22 mouse cellular contexts compared by ENCODE assay signal in the genomic region with DNA sequence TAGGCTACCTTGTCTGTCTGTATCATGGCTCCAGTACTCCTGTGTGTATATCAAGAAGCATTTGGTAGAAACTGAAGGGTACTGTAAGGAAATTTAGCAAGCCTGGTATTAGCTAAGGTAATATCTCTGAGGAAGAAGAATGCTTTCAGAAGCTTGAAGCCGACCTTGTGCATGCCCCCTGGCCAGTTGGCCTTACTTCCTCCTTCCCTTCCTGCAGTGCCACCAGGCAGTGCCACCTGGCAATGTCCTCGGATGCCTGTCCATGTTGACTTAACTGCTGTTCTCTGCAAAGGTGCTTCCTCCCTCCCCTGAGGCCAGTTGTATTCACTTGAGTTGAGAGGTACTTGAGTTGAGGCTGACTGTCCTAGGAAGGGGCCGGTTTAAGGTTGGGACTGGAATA. TPM values are rescaled to one million over a fixed set of nuclear protein-coding genes. Genes with fewer than 3 reads are reported as not detected.
DNase-seq lines count a peak whose midpoint lies in the region; ATAC-seq and TF ChIP-seq lines count a peak whose summit lies in the region.
"Had no signal": no experiment of that assay in that cellular context is flagged by ENCODE, and none has a peak within 500 bp of the region (broad histone marks: within the 10 kb centered on the region; RNA-seq: fewer than 3 reads in every experiment).

No protein-coding gene starts in this region.

- H3K27me3 ChIP-seq in ES-Bruce4 (ENCODE audit: control insufficient read depth, insufficient read depth, low read length, poor library complexity, severe bottlenecking) = no peaks in the 10 kb centered on the region
- no peaks in the 10 kb centered on the region for H3K27me3 ChIP-seq in stomach, postnatal 0 days (ENCODE audit: control insufficient read depth, insufficient read depth, low read length)
- H3K27me3 ChIP-seq: embryonic facial prominence, embryonic 12.5 days; forebrain, embryonic 13.5 days; hindbrain, embryonic 12.5 days; limb, embryonic 12.5 days; liver, embryonic 13.5 days; Patski had no signal

- no peaks in the 10 kb centered on the region for H3K4me1 ChIP-seq in ES-Bruce4 (ENCODE audit: control insufficient read depth, insufficient read depth, low read length)
- H3K4me1 ChIP-seq in stomach, postnatal 0 days (replicated peaks; ENCODE audit: control insufficient read depth, insufficient read depth) = no peaks in the 10 kb centered on the region
- H3K4me1 ChIP-seq: embryonic facial prominence, embryonic 12.5 days; forebrain, embryonic 13.5 days had no signal

- 0 out of 2 replicates have a peak, but pooled peaks have one; percentile 35 for TF ChIP-seq EP300 in ES-Bruce4 (IDR thresholded peaks at IDR 0.05; ENCODE audit: insufficient read depth, low read depth, low read length)
- no peak for TF ChIP-seq EP300 in stomach, postnatal 0 days (optimal IDR thresholded peaks at IDR 0.05)

- no peak for TF ChIP-seq POLR2A in ES-Bruce4 (IDR thresholded peaks at IDR 0.05; ENCODE audit: insufficient read depth, low read length)

- ATAC-seq in stomach, postnatal 0 days (ENCODE audit: low FRiP score, low TSS enrichment) = no peak
- ATAC-seq: forebrain, embryonic 13.5 days; Patski had no signal

- H3K9ac ChIP-seq in ES-Bruce4 (ENCODE audit: low read depth, poor library complexity, severe bottlenecking) = no peak overlapping the region
- H3K9ac ChIP-seq in stomach, postnatal 0 days (ENCODE audit: low read length) = no peak overlapping the region
- H3K9ac ChIP-seq: embryonic facial prominence, embryonic 12.5 days; forebrain, embryonic 13.5 days; hindbrain, embryonic 12.5 days; limb, embryonic 12.5 days; liver, embryonic 13.5 days had no signal

- no peak overlapping the region for H3K4me3 ChIP-seq in gastrocnemius, adult 2 months
- H3K4me3 ChIP-seq in ES-Bruce4 (ENCODE audit: low read depth, low read length) = no peak overlapping the region
- no peak overlapping the region for H3K4me3 ChIP-seq in stomach, postnatal 0 days (ENCODE audit: low read depth, low read length)
- H3K4me3 ChIP-seq: embryonic facial prominence, embryonic 12.5 days; erythroblast, embryonic 14.5 days; forebrain, embryonic 13.5 days; hindbrain, embryonic 12.5 days; limb, embryonic 12.5 days; liver, embryonic 13.5 days had no signal

- no peak for DNase-seq in gastrocnemius, adult 2 months
- DNase-seq in gastrocnemius, postnatal 10 days = no peak
- DNase-seq in 416B (ENCODE audit: low read depth) = peak; percentile 40
- peak; percentile 25 to 36 for DNase-seq in lung, postnatal 4 days
- DNase-seq in stomach, postnatal 0 days (ENCODE audit: low spot score) = no peak
- DNase-seq in layer of hippocampus, postnatal 14 days (ENCODE audit: low spot score in 2 of 2) = no peak
- no peak for DNase-seq in thymus, postnatal 0 days (ENCODE audit: low spot score)
- DNase-seq: adrenal gland, postnatal 10 days; heart, postnatal 10 days; kidney, adult 18-20 months; kidney, postnatal 10 days; liver, embryonic 13.5 days; midbrain, embryonic 14.5 days had no signal

- H3K27ac ChIP-seq in gastrocnemius, adult 2 months = peak overlapping the region; percentile 35; the same call in 1 of the 2 replicates
- no peak overlapping the region for H3K27ac ChIP-seq in ES-Bruce4 (ENCODE audit: insufficient read depth, low read length)
- no peak overlapping the region for H3K27ac ChIP-seq in stomach, postnatal 0 days (replicated peaks)
- H3K27ac ChIP-seq: embryonic facial prominence, embryonic 12.5 days; forebrain, embryonic 13.5 days; hindbrain, embryonic 12.5 days; limb, embryonic 12.5 days; liver, embryonic 13.5 days; macrophage had no signal

- H3K4me2 ChIP-seq in stomach, postnatal 0 days (replicated peaks; ENCODE audit: low read depth) = no peak overlapping the region
- H3K4me2 ChIP-seq: embryonic facial prominence, embryonic 12.5 days; forebrain, embryonic 13.5 days; heart, embryonic 11.5 days; hindbrain, embryonic 12.5 days; limb, embryonic 12.5 days; liver, embryonic 13.5 days had no signal

- peaks cover 8% of the 10 kb centered on the region; the same call in 1 of the 2 replicates for H3K36me3 ChIP-seq in ES-Bruce4 (ENCODE audit: control insufficient read depth, insufficient read depth, low read length, poor library complexity, severe bottlenecking)
- peaks cover 5% of the 10 kb centered on the region; the same call in 1 of the 2 replicates for H3K36me3 ChIP-seq in stomach, postnatal 0 days (ENCODE audit: control insufficient read depth, insufficient read depth, low read length)

- no peaks in the 10 kb centered on the region for H3K9me3 ChIP-seq in ES-Bruce4 (replicated peaks; ENCODE audit: control insufficient read depth, insufficient read depth, low read length, poor library complexity, severe bottlenecking)
- no peaks in the 10 kb centered on the region for H3K9me3 ChIP-seq in stomach, postnatal 0 days (ENCODE audit: control insufficient read depth, low read length)
- H3K9me3 ChIP-seq: embryonic facial prominence, embryonic 12.5 days; forebrain, embryonic 13.5 days; hindbrain, embryonic 12.5 days; limb, embryonic 12.5 days; liver, embryonic 13.5 days had no signal

- no peak for TF ChIP-seq CTCF in gastrocnemius, adult 2 months (IDR thresholded peaks at IDR 0.05)
- TF ChIP-seq CTCF in ES-Bruce4 (IDR thresholded peaks at IDR 0.05; ENCODE audit: low read depth, low read length) = no peak
- no peak for TF ChIP-seq CTCF in stomach, postnatal 0 days (IDR thresholded peaks at IDR 0.05; ENCODE audit: low read depth)

- WGBS in stomach, postnatal 0 days = 65% methylated on average over 3 of the region's 3 CpGs

- intact Hi-C loops in gastrocnemius, adult 2 months (cut with DNase I) = no loop called here

RNA-seq across cellular contexts. Expression of a gene that starts 32.3 kb away (rescaled TPM):
- total RNA-seq in gastrocnemius, adult 2 months (2021) = 10 to 100 TPM; 45.9 to 50.5 TPM
- 10 to 100 TPM; 78.7 to 90.1 TPM for total RNA-seq in gastrocnemius, postnatal 10 days (2021)
- polyA plus RNA-seq in ES-Bruce4 (2011; ENCODE audit: insufficient read depth, insufficient read length, low read depth, missing spikeins) = 72.3 and 81.0 TPM in 2 replicates
- 11.6 and 12.0 TPM in 2 replicates for polyA plus RNA-seq in stomach, postnatal 0 days (2015; fragmentation: Nextera tagmentation; extraction: Ambion mirVana)
- 100 to 1,000 TPM; 129 to 133 TPM for total RNA-seq in layer of hippocampus, postnatal 14 days (2021)
- 21.0 and 31.0 TPM in 2 replicates for polyA plus RNA-seq in thymus, postnatal 0 days (2015; fragmentation: Nextera tagmentation; extraction: Ambion mirVana)

Comparison
In these comparisons a context has a peak if more than half of its experiments do, and no peak if none do; other contexts are left out.
1. DNase-seq: peak in 416B (single experiment) and lung, postnatal 4 days (2 of 2); none in gastrocnemius, adult 2 months (single experiment), gastrocnemius, postnatal 10 days (single experiment), stomach, postnatal 0 days (single experiment), layer of hippocampus, postnatal 14 days (0 of 2) and thymus, postnatal 0 days (single experiment).